Comparison of ENCODE assay signal across 8 mouse cellular contexts in genomic region chr16:36827611-36828053, GRCm38 (mm10). TPM values are rescaled to one million over a fixed set of nuclear protein-coding genes. Genes with fewer than 3 reads are reported as not detected.
DNase-seq lines count a peak whose midpoint lies in the region; ATAC-seq and TF ChIP-seq lines count a peak whose summit lies in the region.

No protein-coding gene starts in this region.

- DNase-seq in kidney, adult 9 months: no peak
- no peak for DNase-seq in midbrain, postnatal 0 days (ENCODE audit: low spot score)
- no peak for DNase-seq in c-Kit-positive CD71-positive TER-119-positive erythroid progenitor cells, embryonic 14.5 days (ENCODE audit: low spot score)
- DNase-seq in spleen, adult 12 weeks (ENCODE audit: low spot score): no peak
- no peak for DNase-seq in adrenal gland, adult 8-10 months

- H3K27me3 ChIP-seq in kidney, embryonic 16.5 days (ENCODE audit: insufficient read depth, low read length): no peaks in the 10 kb centered on the region; the same call in 1 of the 2 replicates
- H3K27me3 ChIP-seq in hindbrain, embryonic 15.5 days: 0 out of 2 replicates have a peak, but pooled peaks cover 4% of the 10 kb centered on the region
- no peaks in the 10 kb centered on the region for H3K27me3 ChIP-seq in midbrain, postnatal 0 days (ENCODE audit: insufficient read depth, low read length)

- TF ChIP-seq POLR2A in bone marrow macrophage, adult 2 months (IDR thresholded peaks at IDR 0.05; ENCODE audit: borderline replicate concordance, low read depth, low read length): no peak

- no peak for ATAC-seq in kidney, embryonic 16.5 days (ENCODE audit: low FRiP score, low TSS enrichment)
- no peak for ATAC-seq in hindbrain, embryonic 15.5 days (ENCODE audit: low FRiP score, low read depth)
- peak; percentile 42; the same call in 1 of the 2 replicates for ATAC-seq in midbrain, postnatal 0 days (ENCODE audit: low FRiP score)

- H3K9ac ChIP-seq in kidney, embryonic 16.5 days (replicated peaks; ENCODE audit: low read length): peak overlapping the region; percentile 91
- peak overlapping the region; percentile 36 for H3K9ac ChIP-seq in hindbrain, embryonic 15.5 days
- H3K9ac ChIP-seq in midbrain, postnatal 0 days (replicated peaks; ENCODE audit: low read length, poor library complexity, severe bottlenecking): peak overlapping the region; percentile 97; the same call in 1 of the 2 replicates

- H3K27ac ChIP-seq in kidney, embryonic 16.5 days (ENCODE audit: low read length): no peak overlapping the region
- no peak overlapping the region for H3K27ac ChIP-seq in bone marrow macrophage, adult 2 months (ENCODE audit: insufficient read depth, low read depth, low read length)
- no peak overlapping the region for H3K27ac ChIP-seq in hindbrain, embryonic 15.5 days (replicated peaks)
- H3K27ac ChIP-seq in midbrain, postnatal 0 days (ENCODE audit: low read depth, low read length): no peak overlapping the region

- H3K4me2 ChIP-seq in kidney, embryonic 16.5 days (replicated peaks; ENCODE audit: low read depth, low read length): peak overlapping the region; percentile 80
- H3K4me2 ChIP-seq in hindbrain, embryonic 15.5 days: peak overlapping the region; percentile 83
- H3K4me2 ChIP-seq in midbrain, postnatal 0 days (ENCODE audit: low read depth, low read length, poor library complexity, severe bottlenecking): peak overlapping the region; percentile 60

- 6% methylated on average over 11 of the region's 11 CpGs for WGBS in kidney, embryonic 16.5 days
- WGBS in hindbrain, embryonic 15.5 days: 4% methylated on average over 11 of the region's 11 CpGs
- WGBS in midbrain, postnatal 0 days: 4% methylated on average over 11 of the region's 11 CpGs

- H3K4me3 ChIP-seq in kidney, embryonic 16.5 days (ENCODE audit: low read length): peak overlapping the region; percentile 94
- peak overlapping the region; percentile 93 for H3K4me3 ChIP-seq in bone marrow macrophage, adult 2 months (ENCODE audit: insufficient read depth, low read length)
- H3K4me3 ChIP-seq in hindbrain, embryonic 15.5 days: peak overlapping the region; percentile 55
- H3K4me3 ChIP-seq in midbrain, postnatal 0 days (ENCODE audit: low read depth, low read length): peak overlapping the region; percentile 92

- no peaks in the 10 kb centered on the region for H3K9me3 ChIP-seq in kidney, embryonic 16.5 days (ENCODE audit: low read length)
- no peaks in the 10 kb centered on the region for H3K9me3 ChIP-seq in hindbrain, embryonic 15.5 days
- H3K9me3 ChIP-seq in midbrain, postnatal 0 days (ENCODE audit: low read length): no peaks in the 10 kb centered on the region

- TF ChIP-seq CTCF in bone marrow macrophage, adult 2 months (IDR thresholded peaks at IDR 0.05; ENCODE audit: low read depth, low read length): no peak
- TF ChIP-seq CTCF in midbrain, postnatal 0 days (IDR thresholded peaks at IDR 0.05): no peak

- H3K4me1 ChIP-seq in kidney, embryonic 16.5 days (ENCODE audit: insufficient read depth, low read length): peaks cover 6% of the 10 kb centered on the region; the same call in 1 of the 2 replicates
- H3K4me1 ChIP-seq in bone marrow macrophage, adult 2 months (ENCODE audit: control insufficient read depth, insufficient read depth, low read length): peaks cover 5% of the 10 kb centered on the region
- H3K4me1 ChIP-seq in hindbrain, embryonic 15.5 days (replicated peaks): peaks cover 16% of the 10 kb centered on the region
- H3K4me1 ChIP-seq in midbrain, postnatal 0 days (ENCODE audit: insufficient read depth, low read length): peaks cover 2% of the 10 kb centered on the region; the same call in 1 of the 2 replicates

- no peaks in the 10 kb centered on the region for H3K36me3 ChIP-seq in kidney, embryonic 16.5 days (ENCODE audit: insufficient read depth, low read length)
- H3K36me3 ChIP-seq in hindbrain, embryonic 15.5 days: no peaks in the 10 kb centered on the region
- no peaks in the 10 kb centered on the region for H3K36me3 ChIP-seq in midbrain, postnatal 0 days (ENCODE audit: insufficient read depth, low read length)

RNA-seq across cellular contexts. Expression of gene Iqcb1, which starts 0.6 kb away (rescaled TPM):
- 33.8 TPM in 2 replicates for polyA plus RNA-seq in kidney, embryonic 16.5 days (2015; fragmentation: Nextera tagmentation; extraction: Ambion mirVana)
- 6.9 and 7.6 TPM in 2 replicates for polyA plus RNA-seq in bone marrow macrophage, adult 2 months (2012; ENCODE audit: insufficient read depth, insufficient read length, missing spikeins)
- polyA plus RNA-seq in hindbrain, embryonic 15.5 days (2015; fragmentation: Nextera tagmentation; extraction: Ambion mirVana): 53.2 and 56.8 TPM in 2 replicates
- 16.7 and 20.5 TPM in 2 replicates for total RNA-seq in midbrain, postnatal 0 days (2014; rRNA removed)
- 63.8 and 70.0 TPM in 2 replicates for polyA plus RNA-seq in midbrain, postnatal 0 days (2015; fragmentation: Nextera tagmentation; extraction: Ambion mirVana)
- total RNA-seq in adrenal gland, adult 8-10 months (2022): 10 to 100 TPM; 18.0 to 23.5 (median 21.1) TPM

RNA-seq across cellular contexts. Expression of gene Slc15a2, which starts 42.9 kb away (rescaled TPM):
- 21.7 and 28.5 TPM in 2 replicates for polyA plus RNA-seq in kidney, embryonic 16.5 days (2015; fragmentation: Nextera tagmentation; extraction: Ambion mirVana)
- polyA plus RNA-seq in bone marrow macrophage, adult 2 months (2012; ENCODE audit: insufficient read depth, insufficient read length, missing spikeins): 12.0 and 15.3 TPM in 2 replicates
- 12.7 and 16.2 TPM in 2 replicates for polyA plus RNA-seq in hindbrain, embryonic 15.5 days (2015; fragmentation: Nextera tagmentation; extraction: Ambion mirVana)
- 21.1 and 24.8 TPM in 2 replicates for total RNA-seq in midbrain, postnatal 0 days (2014; rRNA removed)
- 19.7 and 23.8 TPM in 2 replicates for polyA plus RNA-seq in midbrain, postnatal 0 days (2015; fragmentation: Nextera tagmentation; extraction: Ambion mirVana)
- total RNA-seq in adrenal gland, adult 8-10 months (2022): 1 to 10 TPM; 1.2 to 9.3 (median 4.1) TPM

RNA-seq across cellular contexts. Expression of gene Eaf2, which starts 47.2 kb away (rescaled TPM):
- 9.8 and 11.6 TPM in 2 replicates for polyA plus RNA-seq in kidney, embryonic 16.5 days (2015; fragmentation: Nextera tagmentation; extraction: Ambion mirVana)
- 1.3 TPM in 1 of 2 replicates, not detected in the other for polyA plus RNA-seq in bone marrow macrophage, adult 2 months (2012; ENCODE audit: insufficient read depth, insufficient read length, missing spikeins)
- polyA plus RNA-seq in hindbrain, embryonic 15.5 days (2015; fragmentation: Nextera tagmentation; extraction: Ambion mirVana): 0.52 and 0.54 TPM in 2 replicates
- total RNA-seq in midbrain, postnatal 0 days (2014; rRNA removed): 0.14 and 1.0 TPM in 2 replicates
- 1.1 and 1.3 TPM in 2 replicates for polyA plus RNA-seq in midbrain, postnatal 0 days (2015; fragmentation: Nextera tagmentation; extraction: Ambion mirVana)
- 1 to 10 TPM; 1.6 to 2.6 (median 2.1) TPM for total RNA-seq in adrenal gland, adult 8-10 months (2022)

RNA-seq across cellular contexts. Expression of gene Golgb1, which starts 47.3 kb away (rescaled TPM):
- polyA plus RNA-seq in kidney, embryonic 16.5 days (2015; fragmentation: Nextera tagmentation; extraction: Ambion mirVana): 97.0 and 106 TPM in 2 replicates
- polyA plus RNA-seq in bone marrow macrophage, adult 2 months (2012; ENCODE audit: insufficient read depth, insufficient read length, missing spikeins): 40.6 and 41.5 TPM in 2 replicates
- 83.2 and 83.7 TPM in 2 replicates for polyA plus RNA-seq in hindbrain, embryonic 15.5 days (2015; fragmentation: Nextera tagmentation; extraction: Ambion mirVana)
- 41.3 and 70.4 TPM in 2 replicates for total RNA-seq in midbrain, postnatal 0 days (2014; rRNA removed)
- polyA plus RNA-seq in midbrain, postnatal 0 days (2015; fragmentation: Nextera tagmentation; extraction: Ambion mirVana): 84.1 and 101 TPM in 2 replicates
- 100 to 1,000 TPM; 104 to 125 (median 116) TPM for total RNA-seq in adrenal gland, adult 8-10 months (2022)

Comparison
In these comparisons a context has a peak if more than half of its experiments do, and no peak if none do; other contexts are left out.
1. H3K9ac ChIP-seq: peak in every context shown above with its lines; median percentile 97 in midbrain, postnatal 0 days; 91 in kidney, embryonic 16.5 days; 36 in hindbrain, embryonic 15.5 days.